ENCODE assay signal across 8 mouse cellular contexts in genomic region chr8:122190349-122191053, GRCm38 (mm10).
A peak's percentile ranks its signal among the peaks of the same experiment; 100 is the strongest.
DNase-seq lines count a peak whose midpoint lies in the region; ATAC-seq and TF ChIP-seq lines count a peak whose summit lies in the region.
"Had no signal": no experiment of that assay in that cellular context is flagged by ENCODE, and none has a peak within 500 bp of the region (broad histone marks: within the 10 kb centered on the region; RNA-seq: fewer than 3 reads in every experiment).

No protein-coding gene starts in this region.

- H3K4me1 ChIP-seq in midbrain, postnatal 0 days (ENCODE audit: insufficient read depth, low read length) = peaks cover 6% of the 10 kb centered on the region; the same call in 1 of the 2 replicates
- H3K4me1 ChIP-seq in midbrain, embryonic 15.5 days = peaks cover 11% of the 10 kb centered on the region; the same call in 1 of the 2 replicates
- H3K4me1 ChIP-seq in neural tube, embryonic 15.5 days = peaks cover 31% of the 10 kb centered on the region

- no peaks in the 10 kb centered on the region for H3K36me3 ChIP-seq in midbrain, postnatal 0 days (ENCODE audit: insufficient read depth, low read length)
- H3K36me3 ChIP-seq in midbrain, embryonic 15.5 days (replicated peaks) = no peaks in the 10 kb centered on the region
- H3K36me3 ChIP-seq in neural tube, embryonic 15.5 days = no peaks in the 10 kb centered on the region
- H3K36me3 ChIP-seq: liver, embryonic 13.5 days had no signal

- no peaks in the 10 kb centered on the region for H3K9me3 ChIP-seq in midbrain, postnatal 0 days (ENCODE audit: low read length)
- no peaks in the 10 kb centered on the region for H3K9me3 ChIP-seq in midbrain, embryonic 15.5 days
- H3K9me3 ChIP-seq in neural tube, embryonic 15.5 days (replicated peaks) = no peaks in the 10 kb centered on the region
- H3K9me3 ChIP-seq: liver, embryonic 13.5 days had no signal

- peak; percentile 81 for DNase-seq in midbrain, postnatal 0 days (ENCODE audit: low spot score)
- DNase-seq in forelimb bud, embryonic 11.5 days (ENCODE audit: low read depth, low spot score) = peak; percentile 29
- DNase-seq in layer of hippocampus, adult 9-11 months = peak; percentile 68
- DNase-seq in B cell, adult 2 months = no peak
- DNase-seq: liver, embryonic 13.5 days had no signal

- no peak overlapping the region for H3K4me2 ChIP-seq in midbrain, postnatal 0 days (ENCODE audit: low read depth, low read length, poor library complexity, severe bottlenecking)
- no peak overlapping the region for H3K4me2 ChIP-seq in midbrain, embryonic 15.5 days
- H3K4me2 ChIP-seq in neural tube, embryonic 15.5 days = no peak overlapping the region
- H3K4me2 ChIP-seq: liver, embryonic 13.5 days had no signal

- H3K27ac ChIP-seq in midbrain, postnatal 0 days (ENCODE audit: low read depth, low read length) = no peak overlapping the region
- H3K27ac ChIP-seq in midbrain, embryonic 15.5 days = no peak overlapping the region
- no peak overlapping the region for H3K27ac ChIP-seq in neural tube, embryonic 15.5 days (replicated peaks)
- H3K27ac ChIP-seq: liver, embryonic 13.5 days had no signal

- WGBS in midbrain, postnatal 0 days = 60% methylated on average over 16 of the region's 16 CpGs
- 60% methylated on average over 16 of the region's 16 CpGs for whole genome bisulfite sequencing in midbrain, embryonic 15.5 days
- 45% methylated on average over 16 of the region's 16 CpGs for WGBS in neural tube, embryonic 15.5 days

- H3K9ac ChIP-seq in midbrain, postnatal 0 days (replicated peaks; ENCODE audit: low read length, poor library complexity, severe bottlenecking) = no peak overlapping the region
- no peak overlapping the region for H3K9ac ChIP-seq in midbrain, embryonic 15.5 days
- H3K9ac ChIP-seq in neural tube, embryonic 15.5 days (replicated peaks) = no peak overlapping the region
- H3K9ac ChIP-seq: liver, embryonic 13.5 days had no signal

- 0 out of 2 replicates have a peak, but pooled peaks have one; percentile 39 for ATAC-seq in midbrain, postnatal 0 days (ENCODE audit: low FRiP score)
- no peak for ATAC-seq in midbrain, embryonic 15.5 days (replicated peaks)
- peak; percentile 36; the same call in 1 of the 2 replicates for ATAC-seq in neural tube, embryonic 15.5 days (ENCODE audit: low FRiP score)
- no peak for ATAC-seq in megakaryocyte-erythroid progenitor cell, adult 5-6 weeks (replicated peaks; ENCODE audit: low FRiP score, low TSS enrichment, poor library complexity, severe bottlenecking)

- H3K4me3 ChIP-seq in midbrain, postnatal 0 days (ENCODE audit: low read depth, low read length) = no peak overlapping the region
- no peak overlapping the region for H3K4me3 ChIP-seq in midbrain, embryonic 15.5 days
- H3K4me3 ChIP-seq in neural tube, embryonic 15.5 days (replicated peaks) = no peak overlapping the region
- H3K4me3 ChIP-seq: liver, embryonic 13.5 days had no signal

- TF ChIP-seq CTCF in midbrain, postnatal 0 days (IDR thresholded peaks at IDR 0.05) = no peak

- no peaks in the 10 kb centered on the region for H3K27me3 ChIP-seq in midbrain, postnatal 0 days (ENCODE audit: insufficient read depth, low read length)
- H3K27me3 ChIP-seq in midbrain, embryonic 15.5 days (replicated peaks) = no peaks in the 10 kb centered on the region
- no peaks in the 10 kb centered on the region for H3K27me3 ChIP-seq in neural tube, embryonic 15.5 days (replicated peaks)

Comparison
In these comparisons a context has a peak if more than half of its experiments do, and no peak if none do; other contexts are left out.
1. ATAC-seq: peak in midbrain, postnatal 0 days (single experiment) and neural tube, embryonic 15.5 days (single experiment); none in midbrain, embryonic 15.5 days (single experiment) and megakaryocyte-erythroid progenitor cell, adult 5-6 weeks (single experiment).
2. DNase-seq: peak in midbrain, postnatal 0 days (single experiment), forelimb bud, embryonic 11.5 days (single experiment) and layer of hippocampus, adult 9-11 months (single experiment); none in B cell, adult 2 months (0 of 2).